Mouse (Mus musculus) cerebellum, adult 2 months (tissue): Measurements from ENCODE around the gene Gmpr.

Source experiments
- CTCF ChIP-seq: fragments of 200-500 bp; IDR thresholded peaks from 2 replicates; pipeline ENCODE4 v1.5.1; 2011; ENCODE audit warnings: low read depth, mild to moderate bottlenecking, control low read depth, low read length, moderate library complexity, borderline replicate concordance; ENCODE audit not compliant: insufficient read depth
- POLR2A ChIP-seq: fragments of 200-500 bp; IDR thresholded peaks from 2 replicates; pipeline ENCODE4 v1.6.1; 2011; ENCODE audit warnings: low read length, control low read depth, borderline replicate concordance; ENCODE audit not compliant: insufficient read depth

DNA sequence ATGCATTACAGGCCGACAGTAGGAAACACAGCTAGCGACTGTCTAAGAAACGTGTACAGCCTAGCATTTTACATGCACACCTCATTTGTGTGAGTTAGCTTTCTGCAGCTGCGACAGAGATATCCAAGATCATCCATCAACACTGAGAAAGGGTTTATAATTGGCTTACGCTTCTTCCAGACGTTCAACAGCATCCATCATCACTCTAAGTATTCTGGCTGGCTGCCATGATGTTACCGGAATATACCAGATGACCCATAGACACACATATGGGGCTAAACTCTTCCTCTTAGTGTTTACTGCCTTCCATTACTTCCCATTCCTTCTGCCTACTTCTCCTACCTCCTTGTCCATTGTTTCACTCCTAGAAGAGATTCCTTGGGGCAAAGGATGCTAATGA, 88.2 kb downstream of the Gmpr start:
- no peak for TF ChIP-seq CTCF
- no peak for TF ChIP-seq POLR2A
